Mouse (Mus musculus): Measurements from ENCODE around the gene Slc23a4. TPM values are rescaled to one million over a fixed set of nuclear protein-coding genes. Genes with fewer than 3 reads are reported as not detected.

Gene Slc23a4
- total and polyA plus RNA-seq, 3 experiments: 0.16 to 0.55 (median 0.21) TPM

- no peaks in the 10 kb centered on the region for H3K27me3 ChIP-seq (ENCODE audit: control insufficient read depth, insufficient read depth, low read length)
- no peak for TF ChIP-seq POLR2A (IDR thresholded peaks at IDR 0.05; ENCODE audit: insufficient read depth, low read depth, low read length)
- TF ChIP-seq CTCF (IDR thresholded peaks at IDR 0.05): no peak
- TF ChIP-seq EP300 (IDR thresholded peaks at IDR 0.05; ENCODE audit: insufficient read depth, low read depth, low read length): no peak
- intact Hi-C loops (cut with DNase I): no loop called here
- no peak overlapping the region for H3K27ac ChIP-seq
- H3K9ac ChIP-seq (ENCODE audit: low read depth, low read length): no peak overlapping the region
- H3K36me3 ChIP-seq (ENCODE audit: control insufficient read depth, insufficient read depth, low read length): no peaks in the 10 kb centered on the region
- 69% methylated on average over 5 of the region's 5 CpGs for WGBS
- H3K79me2 ChIP-seq (replicated peaks; ENCODE audit: control insufficient read depth, insufficient read depth, low read length): no peaks in the 10 kb centered on the region
- DNase-seq: no peak
- H3K4me3 ChIP-seq: no peak overlapping the region
- no peaks in the 10 kb centered on the region for H3K4me1 ChIP-seq (ENCODE audit: control insufficient read depth, insufficient read depth, low read length)
Measured at GRCm38 (mm10) chr6:34943499-34943898, 44.7 kb downstream of the Slc23a4 start.

- intact Hi-C loops (cut with DNase I): no loop called here
- 89% methylated on average over 9 of the region's 9 CpGs for WGBS
Measured at GRCm38 (mm10) chr6:34942446-34942845, 45.8 kb downstream of the Slc23a4 start.

GRCm38 (mm10) chr6:34941496-34941895 is 46.7 kb downstream of the Slc23a4 start:
- no peaks in the 10 kb centered on the region for H3K4me1 ChIP-seq (ENCODE audit: control insufficient read depth, insufficient read depth, low read length)
- intact Hi-C loops (cut with DNase I): no loop called here
- H3K27me3 ChIP-seq (ENCODE audit: control insufficient read depth, insufficient read depth, low read length): no peaks in the 10 kb centered on the region
- H3K36me3 ChIP-seq (ENCODE audit: control insufficient read depth, insufficient read depth, low read length): no peaks in the 10 kb centered on the region
- no peaks in the 10 kb centered on the region for H3K79me2 ChIP-seq (replicated peaks; ENCODE audit: control insufficient read depth, insufficient read depth, low read length)
- no peak overlapping the region for H3K9ac ChIP-seq (ENCODE audit: low read depth, low read length)
- TF ChIP-seq EP300 (IDR thresholded peaks at IDR 0.05; ENCODE audit: insufficient read depth, low read depth, low read length): no peak
- no peak for TF ChIP-seq POLR2A (IDR thresholded peaks at IDR 0.05; ENCODE audit: insufficient read depth, low read depth, low read length)
- TF ChIP-seq CTCF (IDR thresholded peaks at IDR 0.05): no peak
- no peak overlapping the region for H3K4me3 ChIP-seq
- 80% methylated on average over 2 of the region's 2 CpGs for WGBS
- no peak overlapping the region for H3K27ac ChIP-seq
- no peak for DNase-seq

More at GRCm38 (mm10) chr6:34942446-34942845, 45.8 kb downstream of the Slc23a4 start:
- Histone ChIP-seq H3K4me1 (ENCODE audit: control insufficient read depth, insufficient read depth, low read length) (no peaks in the 10 kb centered on the region), H3K27ac (no peak overlapping the region), H3K79me2 (replicated peaks; ENCODE audit: control insufficient read depth, insufficient read depth, low read length) (no peaks in the 10 kb centered on the region), H3K27me3 (ENCODE audit: control insufficient read depth, insufficient read depth, low read length) (no peaks in the 10 kb centered on the region), H3K36me3 (ENCODE audit: control insufficient read depth, insufficient read depth, low read length) (no peaks in the 10 kb centered on the region), H3K9ac (ENCODE audit: low read depth, low read length) (no peak overlapping the region), H3K4me3 (no peak overlapping the region)
- DNase-seq: no peak
- TF ChIP-seq EP300 (IDR thresholded peaks at IDR 0.05; ENCODE audit: insufficient read depth, low read depth, low read length): no peak
- TF ChIP-seq POLR2A (IDR thresholded peaks at IDR 0.05; ENCODE audit: insufficient read depth, low read depth, low read length): no peak
- TF ChIP-seq CTCF (IDR thresholded peaks at IDR 0.05): no peak

GRCm38 (mm10) chr6:34939451-34939850 is 48.8 kb downstream of the Slc23a4 start:
- DNase-seq: no peak
- WGBS: 92% methylated on average over 8 of the region's 8 CpGs
- H3K27ac ChIP-seq: no peak overlapping the region
- H3K9ac ChIP-seq (ENCODE audit: low read depth, low read length): no peak overlapping the region
- TF ChIP-seq CTCF (IDR thresholded peaks at IDR 0.05) (no peak), POLR2A (IDR thresholded peaks at IDR 0.05; ENCODE audit: insufficient read depth, low read depth, low read length) (no peak), EP300 (IDR thresholded peaks at IDR 0.05; ENCODE audit: insufficient read depth, low read depth, low read length) (no peak)
- H3K36me3 ChIP-seq (ENCODE audit: control insufficient read depth, insufficient read depth, low read length): no peaks in the 10 kb centered on the region
- no peaks in the 10 kb centered on the region for H3K4me1 ChIP-seq (ENCODE audit: control insufficient read depth, insufficient read depth, low read length)
- no peaks in the 10 kb centered on the region for H3K27me3 ChIP-seq (ENCODE audit: control insufficient read depth, insufficient read depth, low read length)
- intact Hi-C loops (cut with DNase I): no loop called here
- H3K79me2 ChIP-seq (replicated peaks; ENCODE audit: control insufficient read depth, insufficient read depth, low read length): no peaks in the 10 kb centered on the region
- H3K4me3 ChIP-seq: no peak overlapping the region

- WGBS: 25% methylated on average over 4 of the region's 4 CpGs
- Histone ChIP-seq H3K36me3 (ENCODE audit: control insufficient read depth, insufficient read depth, low read length) (no peaks in the 10 kb centered on the region), H3K4me3 (no peak overlapping the region), H3K9ac (ENCODE audit: low read depth, low read length) (no peak overlapping the region), H3K79me2 (replicated peaks; ENCODE audit: control insufficient read depth, insufficient read depth, low read length) (no peaks in the 10 kb centered on the region), H3K27me3 (ENCODE audit: control insufficient read depth, insufficient read depth, low read length) (no peaks in the 10 kb centered on the region), H3K27ac (no peak overlapping the region), H3K4me1 (ENCODE audit: control insufficient read depth, insufficient read depth, low read length) (no peaks in the 10 kb centered on the region)
- intact Hi-C loops (cut with DNase I): no loop called here
- TF ChIP-seq EP300 (IDR thresholded peaks at IDR 0.05; ENCODE audit: insufficient read depth, low read depth, low read length) (no peak), POLR2A (IDR thresholded peaks at IDR 0.05; ENCODE audit: insufficient read depth, low read depth, low read length) (no peak), CTCF (IDR thresholded peaks at IDR 0.05) (no peak)
- no peak for DNase-seq
Measured at GRCm38 (mm10) chr6:34938929-34939325, 49.3 kb downstream of the Slc23a4 start.

GRCm38 (mm10) chr6:34938280-34938928 is 49.8 kb downstream of the Slc23a4 start:
- Histone ChIP-seq H3K27ac (no peak overlapping the region), H3K27me3 (ENCODE audit: control insufficient read depth, insufficient read depth, low read length) (no peaks in the 10 kb centered on the region), H3K79me2 (replicated peaks; ENCODE audit: control insufficient read depth, insufficient read depth, low read length) (no peaks in the 10 kb centered on the region), H3K4me3 (no peak overlapping the region), H3K36me3 (ENCODE audit: control insufficient read depth, insufficient read depth, low read length) (no peaks in the 10 kb centered on the region), H3K4me1 (ENCODE audit: control insufficient read depth, insufficient read depth, low read length) (no peaks in the 10 kb centered on the region), H3K9ac (ENCODE audit: low read depth, low read length) (no peak overlapping the region)
- 54% methylated on average over 7 of the region's 7 CpGs for WGBS
- DNase-seq: no peak
- intact Hi-C loops (cut with DNase I): no loop called here
- TF ChIP-seq EP300 (IDR thresholded peaks at IDR 0.05; ENCODE audit: insufficient read depth, low read depth, low read length): no peak
